Mouse (Mus musculus) MEL (cell line): ENCODE measurements around the gene Myh6. TPM values are rescaled to one million over a fixed set of nuclear protein-coding genes. Genes with fewer than 3 reads are reported as not detected.

ENCODE experiments used
- DNase-seq: peaks from one replicate; pipeline ENCODE4 v3.0.0; 2011; ENCODE audit warnings: low read depth, low spot score
- H3K27ac ChIP-seq: 2 replicates; pipeline ENCODE4 v1.5.1; 2012; ENCODE audit warnings: low read depth, mild to moderate bottlenecking, control low read depth, low read length, moderate library complexity; ENCODE audit not compliant: control insufficient read depth
- H3K27me3 ChIP-seq, 2 experiments: fragments of 150-350 bp in 1 of 2; sonication (generic) in 1 of 2; 2 replicates each; pipeline ENCODE4 v1.6.1; 2012; ENCODE audit warnings: low read length in 2 of 2, mild to moderate bottlenecking in 2 of 2, improper control_type of control experiment in 1 of 2, moderate library complexity in 1 of 2; ENCODE audit not compliant: insufficient read depth in 2 of 2, control insufficient read depth in 1 of 2
- H3K36me3 ChIP-seq, 2 experiments: 2 replicates each; pipeline ENCODE4 v1.6.1; 2012 to 2014; ENCODE audit warnings: low read length in 2 of 2, improper control_type of control experiment in 1 of 2, inconsistent platforms in 1 of 2, mild to moderate bottlenecking in 1 of 2; ENCODE audit not compliant: insufficient read depth in 2 of 2, control insufficient read depth in 1 of 2
- H3K4me1 ChIP-seq, 2 experiments: fragments of 150-350 bp in 1 of 2; sonication (generic) in 1 of 2; 2 replicates each; pipeline ENCODE4 v1.6.1; 2012; ENCODE audit warnings: low read length in 2 of 2, improper control_type of control experiment in 1 of 2, mild to moderate bottlenecking in 1 of 2; ENCODE audit not compliant: insufficient read depth in 2 of 2, control insufficient read depth in 1 of 2
- H3K4me3 ChIP-seq, 2 experiments: fragments of 150-350 bp in 1 of 2; sonication (generic) in 1 of 2; 2 replicates each; pipeline ENCODE4 v1.5.1; 2012; ENCODE audit warnings: low read depth in 2 of 2, low read length in 2 of 2, mild to moderate bottlenecking in 2 of 2, moderate library complexity in 2 of 2, control low read depth in 1 of 2, improper control_type of control experiment in 1 of 2; ENCODE audit not compliant: control insufficient read depth in 1 of 2, insufficient read depth in 1 of 2
- H3K79me2 ChIP-seq: 2 replicates; pipeline ENCODE4 v1.6.1; 2012; ENCODE audit warnings: mild to moderate bottlenecking, low read length, moderate library complexity; ENCODE audit not compliant: control insufficient read depth, poor library complexity, insufficient read depth
- H3K9ac ChIP-seq: 2 replicates; pipeline ENCODE4 v1.6.1; 2012; ENCODE audit warnings: low read depth, mild to moderate bottlenecking, control low read depth, low read length, moderate library complexity; ENCODE audit not compliant: control insufficient read depth, poor library complexity, severe bottlenecking
- H3K9me3 ChIP-seq: fragments of 150-350 bp; sonication (generic); replicated peaks from 2 replicates; pipeline ENCODE4 v1.6.1; 2012; ENCODE audit warnings: mild to moderate bottlenecking, low read length, improper control_type of control experiment, moderate library complexity; ENCODE audit not compliant: insufficient read depth
- BHLHE40 ChIP-seq: IDR thresholded peaks from 2 replicates; pipeline ENCODE4 v1.6.1; 2012; ENCODE audit warnings: low read depth, mild to moderate bottlenecking, inconsistent platforms, low read length, improper control_type of control experiment, borderline replicate concordance
- CHD1 ChIP-seq: IDR thresholded peaks from 2 replicates; pipeline ENCODE4 v1.6.1; 2012; ENCODE audit warnings: low read depth, mild to moderate bottlenecking, inconsistent platforms, low read length, improper control_type of control experiment
- CHD2 ChIP-seq: IDR thresholded peaks from 2 replicates; pipeline ENCODE4 v1.6.1; 2011; ENCODE audit warnings: low read length, improper control_type of control experiment
- CTCF ChIP-seq, 3 experiments: IDR thresholded peaks in 2 of 3; conservative IDR thresholded peaks in 1 of 3; 2 replicates each; pipeline ENCODE4 v1.5.1; 2011 to 2012; ENCODE audit warnings: low read length in 3 of 3, low read depth in 2 of 3, mild to moderate bottlenecking in 2 of 3, improper control_type of control experiment in 1 of 3, inconsistent platforms in 1 of 3, mixed read lengths in 1 of 3, moderate library complexity in 1 of 3; ENCODE audit not compliant: control insufficient read depth in 1 of 3, insufficient read depth in 1 of 3, poor library complexity in 1 of 3, severe bottlenecking in 1 of 3
- ELF1 ChIP-seq: IDR thresholded peaks from 2 replicates; pipeline ENCODE4 v1.6.1; 2014; ENCODE audit warnings: low read depth, mild to moderate bottlenecking, inconsistent platforms, low read length, improper control_type of control experiment, moderate library complexity
- EP300 ChIP-seq, 2 experiments: IDR thresholded peaks; 2 replicates each; pipeline ENCODE4 v1.6.1; 2011; ENCODE audit warnings: improper control_type of control experiment in 2 of 2, low read length in 2 of 2, low read depth in 1 of 2, mild to moderate bottlenecking in 1 of 2
- GABPA ChIP-seq: IDR thresholded peaks from 2 replicates; pipeline ENCODE4 v1.6.1; 2012; ENCODE audit warnings: low read depth, mild to moderate bottlenecking, inconsistent platforms, low read length, improper control_type of control experiment, moderate library complexity
- GATA1 ChIP-seq: IDR thresholded peaks from 2 replicates; pipeline ENCODE4 v1.6.1; 2011; ENCODE audit warnings: low read depth, low read length, improper control_type of control experiment
- HCFC1 ChIP-seq: IDR thresholded peaks from 2 replicates; pipeline ENCODE4 v1.6.1; 2012; ENCODE audit warnings: low read depth, mild to moderate bottlenecking, inconsistent platforms, low read length, improper control_type of control experiment, moderate library complexity
- JUND ChIP-seq: IDR thresholded peaks from 2 replicates; pipeline ENCODE4 v1.6.1; 2011; ENCODE audit warnings: low read depth, mild to moderate bottlenecking, improper control_type of control experiment, low read length
- KAT2A ChIP-seq: conservative IDR thresholded peaks from 2 replicates; pipeline ENCODE4 v1.6.1; 2012; ENCODE audit warnings: low read depth, low read length, improper control_type of control experiment, inconsistent platforms
- MAFK ChIP-seq: IDR thresholded peaks from 2 replicates; pipeline ENCODE4 v1.6.1; 2011; ENCODE audit warnings: low read depth, mild to moderate bottlenecking, low read length, improper control_type of control experiment, borderline replicate concordance
- MAX ChIP-seq: IDR thresholded peaks from 2 replicates; pipeline ENCODE4 v1.6.1; 2011; ENCODE audit warnings: low read length, improper control_type of control experiment
- MEF2A ChIP-seq: IDR thresholded peaks from 2 replicates; pipeline ENCODE4 v1.6.1; 2014; ENCODE audit warnings: low read depth, mild to moderate bottlenecking, inconsistent platforms, low read length, improper control_type of control experiment; ENCODE audit not compliant: poor library complexity, insufficient replicate concordance, severe bottlenecking; ENCODE audit errors: extremely low read depth
- MXI1 ChIP-seq: IDR thresholded peaks from 2 replicates; pipeline ENCODE4 v1.6.1; 2011; ENCODE audit warnings: mild to moderate bottlenecking, low read depth, low read length, improper control_type of control experiment
- MYC ChIP-seq: IDR thresholded peaks from 2 replicates; pipeline ENCODE4 v1.6.1; 2011; ENCODE audit warnings: low read depth, mild to moderate bottlenecking, low read length, improper control_type of control experiment, moderate library complexity
- NELFE ChIP-seq: IDR thresholded peaks from 2 replicates; pipeline ENCODE4 v1.6.1; 2011; ENCODE audit warnings: low read depth, low read length, improper control_type of control experiment
- POLR2A ChIP-seq, 2 experiments: IDR thresholded peaks; 2 replicates each; pipeline ENCODE4 v1.6.1; 2011 to 2012; ENCODE audit warnings: low read length in 2 of 2, mild to moderate bottlenecking in 2 of 2, control low read depth in 1 of 2, improper control_type of control experiment in 1 of 2, low read depth in 1 of 2, moderate library complexity in 1 of 2; ENCODE audit not compliant: control insufficient read depth in 1 of 2, insufficient read depth in 1 of 2, poor library complexity in 1 of 2
- POLR2AphosphoS5 ChIP-seq: IDR thresholded peaks from 2 replicates; pipeline ENCODE4 v1.6.1; 2012; ENCODE audit warnings: low read depth, borderline replicate concordance, mild to moderate bottlenecking, inconsistent platforms, low read length, moderate library complexity, mixed read lengths
- RCOR1 ChIP-seq: IDR thresholded peaks from 2 replicates; pipeline ENCODE4 v1.6.1; 2012; ENCODE audit warnings: low read depth, mild to moderate bottlenecking, inconsistent platforms, low read length, improper control_type of control experiment
- SIN3A ChIP-seq: IDR thresholded peaks from 2 replicates; pipeline ENCODE4 v1.6.1; 2012; ENCODE audit warnings: low read length, improper control_type of control experiment, inconsistent platforms
- TCF12 ChIP-seq: IDR thresholded peaks from 2 replicates; pipeline ENCODE4 v1.6.1; 2014; ENCODE audit warnings: low read depth, mild to moderate bottlenecking, inconsistent platforms, low read length, improper control_type of control experiment, moderate library complexity
- UBTF ChIP-seq: IDR thresholded peaks from 2 replicates; pipeline ENCODE4 v1.6.1; 2012; ENCODE audit warnings: low read depth, mild to moderate bottlenecking, inconsistent platforms, low read length, improper control_type of control experiment, moderate library complexity, borderline replicate concordance; ENCODE audit not compliant: insufficient read depth
- USF1 ChIP-seq: IDR thresholded peaks from 2 replicates; pipeline ENCODE4 v1.6.1; 2014; ENCODE audit warnings: low read depth, mild to moderate bottlenecking, inconsistent platforms, low read length, improper control_type of control experiment, moderate library complexity
- USF2 ChIP-seq, 2 experiments: IDR thresholded peaks; 2 replicates each; pipeline ENCODE4 v1.6.1; 2011 to 2012; ENCODE audit warnings: improper control_type of control experiment in 2 of 2, low read length in 2 of 2, borderline replicate concordance in 1 of 2, inconsistent platforms in 1 of 2, low read depth in 1 of 2, mild to moderate bottlenecking in 1 of 2; ENCODE audit not compliant: insufficient read depth in 1 of 2
- ZC3H11A ChIP-seq: IDR thresholded peaks from 2 replicates; pipeline ENCODE4 v1.6.1; 2012; ENCODE audit warnings: low read depth, mild to moderate bottlenecking, inconsistent platforms, low read length, improper control_type of control experiment
- ZKSCAN1 ChIP-seq: IDR thresholded peaks from 2 replicates; pipeline ENCODE4 v1.6.1; 2012; ENCODE audit warnings: low read depth, mild to moderate bottlenecking, inconsistent platforms, low read length, improper control_type of control experiment, moderate library complexity
- ZMIZ1 ChIP-seq: IDR thresholded peaks from 2 replicates; pipeline ENCODE4 v1.6.1; 2012; ENCODE audit warnings: low read depth, mild to moderate bottlenecking, inconsistent platforms, low read length, improper control_type of control experiment, moderate library complexity
- ZNF384 ChIP-seq: IDR thresholded peaks from 2 replicates; pipeline ENCODE4 v1.6.1; 2012; ENCODE audit warnings: low read depth, mild to moderate bottlenecking, inconsistent platforms, low read length, improper control_type of control experiment
- polyA plus RNA-seq, 2 experiments: library from polyadenylated mRNA; stranded (reverse) in 1 of 2; unstranded in 1 of 2; fragments of >175 nt in 1 of 2; fragments of >200 nt in 1 of 2; gene quantifications; 2 replicates each; pipeline versions ENCODE4 v1.2.1 to v1.2.4; 2012; ENCODE audit warnings: low replicate concordance in 2 of 2, low read depth in 1 of 2; ENCODE audit not compliant: insufficient read length in 2 of 2, insufficient read depth in 1 of 2, missing spikeins in 1 of 2
- total RNA-seq: library from RNA; depleted of rRNA; stranded (reverse); fragments of 300-350 nt; gene quantifications from 2 replicates; pipeline ENCODE4 v1.2.3, GENCODE M21; 2012

Gene Myh6
- total and polyA plus RNA-seq, 3 experiments = not detected

- no peak for TF ChIP-seq EP300 (IDR thresholded peaks at IDR 0.05; ENCODE audit: low read depth in 1 of 2, low read length in 2 of 2)
- TF ChIP-seq ELF1 = no peak
- TF ChIP-seq NELFE = no peak
- TF ChIP-seq RCOR1 = no peak
- no peak for TF ChIP-seq CHD1
- TF ChIP-seq ZC3H11A = no peak
- TF ChIP-seq POLR2A (IDR thresholded peaks at IDR 0.05; ENCODE audit: control insufficient read depth in 1 of 2, insufficient read depth in 1 of 2, low read depth in 1 of 2, low read length in 2 of 2, poor library complexity in 1 of 2) = no peak
- no peak for TF ChIP-seq UBTF
- TF ChIP-seq USF2 (IDR thresholded peaks at IDR 0.05; ENCODE audit: borderline replicate concordance in 1 of 2, insufficient read depth in 1 of 2, low read depth in 1 of 2, low read length in 2 of 2) = no peak
- no peak for TF ChIP-seq CHD2
- no peak for TF ChIP-seq MAX
- no peak for TF ChIP-seq MEF2A
- TF ChIP-seq JUND = no peak
- no peak for TF ChIP-seq ZKSCAN1
- TF ChIP-seq ZMIZ1 = no peak
- no peak for TF ChIP-seq POLR2AphosphoS5
- no peak for TF ChIP-seq MAFK
- TF ChIP-seq SIN3A = no peak
- Histone ChIP-seq H3K9ac (no peak overlapping the region), H3K79me2 (no peaks in the 10 kb centered on the region), H3K4me3 (no peak overlapping the region), H3K9me3 (no peaks in the 10 kb centered on the region), H3K4me1 (peaks cover 2 to 38% of the 10 kb centered on the region in 2 experiments; a peak in 3 of 4 replicates), H3K27me3 (peaks cover 0 to 2% of the 10 kb centered on the region in 2 experiments; a peak in 3 of 4 replicates), H3K36me3 (peaks cover 0 to 9% of the 10 kb centered on the region in 2 experiments; a peak in 2 of 4 replicates), H3K27ac (no peak overlapping the region)
- DNase-seq = no peak
Measured at GRCm38 (mm10) chr14:55002687-55003120, 36.0 kb upstream of the Myh6 start.

GRCm38 (mm10) chr14:55001938-55002686 lies 35.4 kb upstream of the Myh6 start:
- Histone ChIP-seq H3K27me3 (peaks cover 0 to 2% of the 10 kb centered on the region in 2 experiments), H3K79me2 (no peaks in the 10 kb centered on the region), H3K4me3 (no peak overlapping the region), H3K9ac (no peak overlapping the region), H3K9me3 (no peaks in the 10 kb centered on the region), H3K27ac (no peak overlapping the region), H3K4me1 (peaks cover 2 to 35% of the 10 kb centered on the region in 2 experiments; a peak in 3 of 4 replicates), H3K36me3 (peaks cover 0 to 9% of the 10 kb centered on the region in 2 experiments; a peak in 2 of 4 replicates)
- peak; percentile 32 for DNase-seq
- TF ChIP-seq KAT2A (no peak), USF1 (peak; percentile 47; the same call in 1 of the 2 replicates), POLR2AphosphoS5 (no peak), MXI1 (peak; percentile 72), CHD1 (no peak), TCF12 (0 out of 2 replicates have a peak, but pooled peaks have one; percentile 16), GATA1 (peak; percentile 45; the same call in 1 of the 2 replicates), CTCF (IDR thresholded peaks at IDR 0.05 in 2 of 3, conservative IDR thresholded peaks at IDR 0.05 in 1 of 3; ENCODE audit: control insufficient read depth in 1 of 3, insufficient read depth in 1 of 3, low read depth in 2 of 3, low read length in 3 of 3, poor library complexity in 1 of 3, severe bottlenecking in 1 of 3) (no peak), MAX (peak; percentile 92), MYC (peak; percentile 87), HCFC1 (no peak), BHLHE40 (peak; percentile 84), ZNF384 (no peak), ZMIZ1 (no peak), GABPA (no peak), EP300 (IDR thresholded peaks at IDR 0.05; ENCODE audit: low read depth in 1 of 2, low read length in 2 of 2) (peak; percentile 22 to 48; a peak in 2 of 4 replicates)
